Mouse (Mus musculus) forebrain, embryonic 16.5 days (tissue): ENCODE measurements around the gene Cox17. TPM values are rescaled to one million over a fixed set of nuclear protein-coding genes. Genes with fewer than 3 reads are reported as not detected.

Experiments used
- ATAC-seq: fragments of 200-750 bp; cut with Nextera tagmentation; 2 replicates; pipeline ENCODE4 v1.8.0; 2017; ENCODE audit warnings: mild to moderate bottlenecking, moderate library complexity
- H3K27ac ChIP-seq: fragments of 300-500 bp; sonication (generic); 2 replicates; pipeline ENCODE4 v1.5.1; 2014; ENCODE audit warnings: low read length, control low read depth
- H3K27me3 ChIP-seq: fragments of 300-500 bp; sonication (generic); replicated peaks from 2 replicates; pipeline ENCODE4 v1.6.1; 2014; ENCODE audit warnings: low read length; ENCODE audit not compliant: control insufficient read depth, insufficient read depth
- H3K36me3 ChIP-seq: fragments of 300-500 bp; sonication (generic); 2 replicates; pipeline ENCODE4 v1.6.1; 2014; ENCODE audit not compliant: control insufficient read depth, insufficient read depth
- H3K4me1 ChIP-seq: fragments of 300-500 bp; sonication (generic); replicated peaks from 2 replicates; pipeline ENCODE4 v1.6.1; 2014; ENCODE audit warnings: low read length; ENCODE audit not compliant: control insufficient read depth, insufficient read depth
- H3K4me2 ChIP-seq: fragments of 300-500 bp; sonication (generic); 2 replicates; pipeline ENCODE4 v1.6.1; 2014; ENCODE audit warnings: mild to moderate bottlenecking, low read length, control low read depth
- H3K4me3 ChIP-seq: fragments of 300-500 bp; sonication (generic); replicated peaks from 2 replicates; pipeline ENCODE4 v1.5.1; 2014; ENCODE audit warnings: mild to moderate bottlenecking, low read length, control low read depth
- H3K9ac ChIP-seq: fragments of 300-500 bp; sonication (generic); replicated peaks from 2 replicates; pipeline ENCODE4 v1.6.1; 2014; ENCODE audit warnings: low read depth, low read length, control low read depth
- H3K9me3 ChIP-seq: fragments of 300-500 bp; sonication (generic); 2 replicates; pipeline ENCODE4 v1.6.1; 2016; ENCODE audit warnings: low read length; ENCODE audit not compliant: control insufficient read depth
- WGBS: fragments of 180-500 bp; shearing (Covaris S2); extraction: QIAGEN DNeasy Blood & Tissue Kit; methylation state at CpG from one replicate; pipeline ENCODE4 v1.1.7; 2014; 5-methylcytosine and 5-hydroxymethylcytosine counted together
- polyA plus RNA-seq: library from polyadenylated mRNA; unstranded; fragments of >200 nt; fragmentation: Nextera tagmentation; extraction: Ambion mirVana; gene quantifications from 2 replicates; pipeline ENCODE4 v1.2.1, GENCODE M21; 2015

Cox17 gene
- polyA plus RNA-seq = 85.4 and 88.6 TPM in 2 replicates

DNA sequence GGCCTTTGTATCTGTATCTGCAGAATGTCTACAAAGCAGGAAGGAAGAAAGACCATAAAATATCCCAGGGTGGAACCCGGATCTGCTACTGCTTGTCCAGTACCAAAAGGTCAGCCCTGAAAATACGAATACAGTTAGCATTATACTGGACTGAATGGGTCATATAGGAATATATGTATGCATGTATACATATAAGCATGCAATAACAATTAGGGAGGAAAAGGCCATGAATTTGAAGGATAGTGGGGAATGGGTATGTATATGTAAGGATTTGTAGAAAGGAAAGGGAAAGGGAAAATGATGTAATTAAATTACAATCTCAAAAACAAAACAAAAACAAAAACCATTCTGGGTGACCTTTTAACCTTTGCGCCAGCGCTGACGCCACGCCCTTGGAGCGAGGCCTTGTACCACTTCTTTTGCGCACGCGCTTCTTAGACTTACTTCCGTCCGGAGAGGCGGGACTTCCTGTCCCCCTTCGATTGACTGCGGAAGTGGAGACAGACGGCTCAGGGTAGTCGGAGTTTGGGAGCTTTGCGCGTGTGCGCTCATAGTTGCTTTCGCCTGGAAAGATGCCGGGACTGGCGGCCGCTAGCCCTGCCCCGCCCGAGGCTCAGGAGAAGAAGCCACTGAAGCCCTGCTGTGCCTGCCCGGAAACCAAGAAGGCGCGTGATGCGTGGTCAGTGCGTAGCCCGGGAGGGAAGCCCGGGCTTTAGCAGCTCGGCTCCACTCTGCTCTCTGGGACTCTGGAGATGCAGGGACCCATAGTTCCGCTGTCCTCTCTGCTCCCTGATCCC, at the start of gene Cox17, which contains the start of gene Gm21987:
Cox17 (plus strand) TSS at position 463 of the 797 bp plus-strand sequence.
Gm21987 (plus strand) TSS at position 512 of the 797 bp plus-strand sequence.
- H3K9ac ChIP-seq = peak within 1 kb of the TSS; percentile 79
- ATAC-seq = peak; percentile 99
- H3K4me3 ChIP-seq = peak within 1 kb of the TSS; percentile 79
- WGBS = 3% methylated on average over 35 of the region's 35 CpGs
- no peaks in the 10 kb centered on the region for H3K27me3 ChIP-seq
- peaks cover 13% of the 10 kb centered on the region for H3K4me1 ChIP-seq
- peak within 1 kb of the TSS; percentile 79 for H3K27ac ChIP-seq
- peaks cover 10% of the 10 kb centered on the region for H3K36me3 ChIP-seq
- peak within 1 kb of the TSS; percentile 70 for H3K4me2 ChIP-seq
- no peaks in the 10 kb centered on the region for H3K9me3 ChIP-seq

- 84% methylated on average over 6 of the region's 6 CpGs for WGBS
- H3K4me1 ChIP-seq = no peaks in the 10 kb centered on the region
- ATAC-seq = no peak
- no peaks in the 10 kb centered on the region for H3K9me3 ChIP-seq
- no peak overlapping the region for H3K27ac ChIP-seq
- H3K27me3 ChIP-seq = no peaks in the 10 kb centered on the region
- no peak overlapping the region for H3K4me3 ChIP-seq
- no peak overlapping the region for H3K4me2 ChIP-seq
- H3K36me3 ChIP-seq = no peaks in the 10 kb centered on the region
- H3K9ac ChIP-seq = no peak overlapping the region
These were observed 48.4 kb upstream of the Cox17 start for GRCm38 (mm10) chr16:38298410-38298809.

DNA sequence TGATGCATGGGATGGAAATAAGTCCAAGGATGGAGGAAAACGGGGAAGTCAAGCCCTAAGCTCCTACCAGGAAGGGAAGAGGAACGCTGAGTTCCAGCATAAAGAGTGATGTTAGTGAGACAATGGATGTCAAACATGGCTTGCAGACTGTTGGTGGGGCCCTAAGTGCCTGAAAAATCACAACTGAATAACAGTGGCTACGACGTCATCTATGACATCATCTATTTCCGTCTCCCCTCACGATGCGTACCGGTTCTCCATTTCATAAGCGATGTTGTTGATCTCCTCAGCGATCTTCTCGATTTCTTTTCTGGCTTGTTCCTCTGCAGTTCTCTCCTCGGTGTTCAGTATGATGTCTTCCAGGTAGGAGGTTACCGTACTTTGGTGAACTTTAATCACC, 44.4 kb upstream of the Cox17 start:
- no peak overlapping the region for H3K9ac ChIP-seq
- no peaks in the 10 kb centered on the region for H3K4me1 ChIP-seq
- no peak overlapping the region for H3K4me2 ChIP-seq
- WGBS = 89% methylated on average over 13 of the region's 13 CpGs
- no peaks in the 10 kb centered on the region for H3K9me3 ChIP-seq
- H3K4me3 ChIP-seq = no peak overlapping the region
- ATAC-seq = no peak
- H3K27me3 ChIP-seq = no peaks in the 10 kb centered on the region
- H3K36me3 ChIP-seq = no peaks in the 10 kb centered on the region
- H3K27ac ChIP-seq = no peak overlapping the region

DNA sequence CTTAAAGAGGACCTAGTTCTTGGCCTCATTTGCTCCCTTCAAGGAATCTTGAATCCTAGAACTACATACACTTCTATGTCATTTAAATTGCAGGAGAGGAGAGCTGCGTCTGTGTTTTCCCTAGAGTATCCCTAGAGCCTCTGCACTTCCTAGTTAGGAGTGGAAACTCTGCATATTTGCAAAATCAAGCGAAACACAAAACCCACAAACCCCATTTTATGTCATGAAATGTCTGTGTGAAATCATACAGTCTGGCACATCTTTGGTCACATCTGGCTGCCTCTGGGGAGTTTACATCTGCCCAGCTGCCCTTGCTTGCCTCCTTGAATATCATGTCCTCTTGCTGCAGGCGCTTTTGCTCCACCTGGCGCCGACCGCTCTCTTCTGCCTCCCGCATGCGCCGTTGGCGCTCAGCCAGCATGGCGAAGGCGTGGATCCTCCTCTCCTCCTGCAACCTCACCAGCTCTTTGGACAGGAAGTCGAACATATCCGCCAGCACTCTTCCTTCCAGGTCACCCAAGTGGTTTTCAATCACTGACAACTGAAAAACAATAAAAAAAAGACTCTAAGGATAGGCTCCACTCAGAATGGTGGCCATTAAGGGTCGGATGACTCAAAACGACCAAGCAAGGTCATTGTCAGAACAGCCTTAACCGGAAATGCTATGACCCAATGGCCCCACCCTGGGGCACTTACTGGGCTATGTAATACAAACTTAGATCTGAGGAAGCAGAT, 42.2 kb upstream of the Cox17 start:
- ATAC-seq = no peak
- no peak overlapping the region for H3K9ac ChIP-seq
- H3K36me3 ChIP-seq = no peaks in the 10 kb centered on the region
- no peaks in the 10 kb centered on the region for H3K27me3 ChIP-seq
- no peaks in the 10 kb centered on the region for H3K9me3 ChIP-seq
- H3K27ac ChIP-seq = no peak overlapping the region
- H3K4me1 ChIP-seq = no peaks in the 10 kb centered on the region
- WGBS = 88% methylated on average over 17 of the region's 17 CpGs
- no peak overlapping the region for H3K4me2 ChIP-seq
- no peak overlapping the region for H3K4me3 ChIP-seq

DNA sequence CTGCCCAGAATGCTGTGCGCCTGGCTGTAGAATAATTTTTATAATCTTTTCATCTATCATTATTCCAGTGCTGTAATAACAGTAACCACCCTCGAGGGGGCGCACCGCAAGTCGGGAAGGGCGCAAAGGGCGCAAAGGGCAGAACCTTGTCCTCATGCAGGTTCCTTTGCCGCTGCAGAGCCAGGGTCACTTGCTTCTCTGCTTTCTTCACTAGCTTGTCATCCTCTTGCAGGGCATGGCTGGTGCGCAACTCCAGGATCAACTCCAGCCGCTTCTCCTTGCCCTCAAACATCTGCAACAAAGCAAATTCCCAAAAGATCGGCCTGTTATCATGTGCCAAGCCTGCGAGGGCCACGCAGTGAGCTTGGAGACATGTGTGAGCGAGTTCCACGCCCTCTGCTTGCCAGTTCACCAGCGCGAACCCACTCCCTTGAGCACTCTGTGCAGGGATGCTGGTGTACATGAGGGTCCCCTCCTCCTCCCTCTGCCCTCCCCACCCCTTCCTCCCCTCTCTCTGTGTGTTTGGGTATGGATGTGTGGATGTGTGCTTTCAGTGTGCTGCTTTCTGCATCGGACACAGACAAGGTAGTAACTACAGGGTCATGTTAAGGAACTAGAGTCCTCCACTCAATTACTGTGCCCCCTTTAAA, 40.1 kb upstream of the Cox17 start:
- H3K36me3 ChIP-seq = no peaks in the 10 kb centered on the region
- no peak overlapping the region for H3K4me2 ChIP-seq
- H3K27me3 ChIP-seq = no peaks in the 10 kb centered on the region
- H3K9ac ChIP-seq = no peak overlapping the region
- H3K4me3 ChIP-seq = no peak overlapping the region
- H3K9me3 ChIP-seq = no peaks in the 10 kb centered on the region
- H3K27ac ChIP-seq = no peak overlapping the region
- no peaks in the 10 kb centered on the region for H3K4me1 ChIP-seq
- ATAC-seq = no peak
- WGBS = 49% methylated on average over 18 of the region's 18 CpGs

GRCm38 (mm10) chr16:38307221-38307605, 39.6 kb upstream of the Cox17 start:
- no peaks in the 10 kb centered on the region for H3K4me1 ChIP-seq
- no peak overlapping the region for H3K4me3 ChIP-seq
- ATAC-seq = no peak
- H3K4me2 ChIP-seq = no peak overlapping the region
- H3K9ac ChIP-seq = no peak overlapping the region
- H3K27ac ChIP-seq = no peak overlapping the region
- no peaks in the 10 kb centered on the region for H3K9me3 ChIP-seq
- WGBS = 35% methylated on average over 5 of the region's 5 CpGs
- H3K36me3 ChIP-seq = no peaks in the 10 kb centered on the region
- no peaks in the 10 kb centered on the region for H3K27me3 ChIP-seq

DNA sequence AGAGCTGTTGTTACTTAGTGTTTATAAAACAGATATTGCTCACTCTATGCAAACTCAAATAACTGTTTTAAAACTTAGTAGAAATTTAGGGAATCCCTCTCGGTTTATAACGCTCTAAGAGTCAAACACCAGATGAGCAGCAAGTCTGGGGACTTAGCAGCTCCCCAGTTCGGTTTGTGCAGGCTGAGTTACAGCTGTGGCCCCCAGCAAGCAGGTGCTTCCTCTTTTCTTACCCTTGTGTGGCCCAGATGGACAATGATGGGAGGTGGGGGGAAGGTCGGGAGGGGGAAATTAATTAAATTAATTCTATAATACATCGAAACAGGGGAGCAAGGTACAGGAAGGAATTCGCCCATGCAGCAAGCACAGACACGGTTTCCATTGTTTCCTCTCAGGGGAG, 39.1 kb upstream of the Cox17 start:
- ATAC-seq = no peak
- H3K4me1 ChIP-seq = no peaks in the 10 kb centered on the region
- WGBS = 52% methylated on average over 7 of the region's 7 CpGs

GRCm38 (mm10) chr16:38308195-38308594, 38.6 kb upstream of the Cox17 start:
- Histone ChIP-seq H3K4me3 (no peak overlapping the region), H3K4me2 (no peak overlapping the region), H3K4me1 (no peaks in the 10 kb centered on the region), H3K27ac (no peak overlapping the region), H3K9ac (no peak overlapping the region), H3K36me3 (no peaks in the 10 kb centered on the region), H3K9me3 (no peaks in the 10 kb centered on the region), H3K27me3 (no peaks in the 10 kb centered on the region)
- ATAC-seq = no peak
- WGBS = 64% methylated on average over 11 of the region's 11 CpGs

More for the DNA sequence above, 39.1 kb upstream of the Cox17 start:
- H3K9me3 ChIP-seq = no peaks in the 10 kb centered on the region
- H3K9ac ChIP-seq = no peak overlapping the region
- H3K36me3 ChIP-seq = no peaks in the 10 kb centered on the region
- H3K27me3 ChIP-seq = no peaks in the 10 kb centered on the region
- no peak overlapping the region for H3K27ac ChIP-seq
- H3K4me3 ChIP-seq = no peak overlapping the region
- H3K4me2 ChIP-seq = no peak overlapping the region

DNA sequence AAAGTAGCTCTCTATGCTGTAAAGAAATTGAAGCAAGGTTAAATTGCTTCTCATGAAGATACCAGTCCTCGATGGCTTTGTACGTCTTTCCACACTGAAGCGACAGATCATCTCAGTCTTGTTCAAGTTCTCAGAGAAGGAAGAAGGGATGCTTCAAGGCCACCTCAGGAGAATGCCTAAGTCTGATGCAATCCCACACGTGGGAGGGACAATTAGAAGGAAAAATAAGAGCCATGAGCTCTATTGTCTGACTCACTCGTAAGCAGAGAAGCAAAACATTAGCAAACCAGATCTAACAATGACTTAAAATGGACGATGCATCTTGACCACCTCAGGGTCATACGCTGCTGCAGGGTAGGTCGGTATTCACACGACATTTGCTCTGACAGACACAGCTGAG, 28.3 kb upstream of the Cox17 start:
- Histone ChIP-seq H3K27ac (no peak overlapping the region), H3K4me3 (no peak overlapping the region), H3K27me3 (no peaks in the 10 kb centered on the region), H3K36me3 (no peaks in the 10 kb centered on the region), H3K4me1 (no peaks in the 10 kb centered on the region), H3K9me3 (no peaks in the 10 kb centered on the region), H3K4me2 (no peak overlapping the region), H3K9ac (no peak overlapping the region)
- WGBS = 75% methylated on average over 9 of the region's 9 CpGs
- ATAC-seq = no peak
